Mouse (Mus musculus) embryonic fibroblast, embryonic 13.5 days (primary cell): Measurements from ENCODE around the gene Vkorc1l1.

Source experiments
- CTCF ChIP-seq: IDR thresholded peaks from 2 replicates; pipeline ENCODE4 v1.5.1; 2011; ENCODE audit warnings: mild to moderate bottlenecking, control low read depth, low read length, moderate library complexity, borderline replicate concordance; ENCODE audit not compliant: insufficient read depth
- POLR2A ChIP-seq: IDR thresholded peaks from 2 replicates; pipeline ENCODE4 v1.6.1; 2011; ENCODE audit warnings: low read depth, mild to moderate bottlenecking, control low read depth, low read length, moderate library complexity

- TF ChIP-seq CTCF = no peak
- TF ChIP-seq POLR2A = no peak
These were observed 36.0 kb downstream of the Vkorc1l1 start for GRCm38 (mm10) chr5:129977768-129978167.
